Mouse (Mus musculus) cortical plate, adult 2 months (tissue): ENCODE measurements around the gene Myo1b.

Experiments used
- CTCF ChIP-seq: fragments of 200-500 bp; IDR thresholded peaks from 2 replicates; pipeline ENCODE4 v1.5.1; 2011; ENCODE audit warnings: mild to moderate bottlenecking, control low read depth, low read length; ENCODE audit not compliant: insufficient read depth; ENCODE audit errors: extremely low read depth
- POLR2A ChIP-seq: fragments of 200-500 bp; IDR thresholded peaks from 2 replicates; pipeline ENCODE4 v1.6.1; 2011; ENCODE audit warnings: mild to moderate bottlenecking, low read length, control low read depth; ENCODE audit not compliant: insufficient read depth; ENCODE audit errors: extremely low read depth

- no peak for TF ChIP-seq CTCF
- TF ChIP-seq POLR2A, result no peak
Measured at GRCm38 (mm10) chr1:51947116-51947515, 31.2 kb upstream of the Myo1b start.
